Mouse (Mus musculus) NIH3T3 (cell line): ENCODE results near the gene Caskin1.

Experiments used
- DNase-seq: peaks from one replicate; pipeline ENCODE4 v3.0.0-alpha.2; 2012; ENCODE audit warnings: low read depth

Caskin1 gene

GRCm38 (mm10) chr17:24532045-24532444 lies 43.6 kb downstream of the Caskin1 start:
- no peak for DNase-seq

- DNase-seq: no peak
Observed at GRCm38 (mm10) chr17:24533099-24533992, 44.9 kb downstream of the Caskin1 start.

- no peak for DNase-seq
Observed at GRCm38 (mm10) chr17:24534160-24534718, 45.8 kb downstream of the Caskin1 start, which contains the start of gene Rab26. TSS of gene Rab26 (minus strand) at chr17:24534210.

GRCm38 (mm10) chr17:24535300-24535699 lies 46.9 kb downstream of the Caskin1 start:
- DNase-seq: no peak

- peak; percentile 45 for DNase-seq
Observed at GRCm38 (mm10) chr17:24537536-24537935, 49.1 kb downstream of the Caskin1 start.

GRCm38 (mm10) chr17:24538950-24539349 lies 50.5 kb downstream of the Caskin1 start:
- DNase-seq: peak; percentile 80

- DNase-seq: peak; percentile 81
Observed at GRCm38 (mm10) chr17:24540375-24540774, 52.0 kb downstream of the Caskin1 start.

GRCm38 (mm10) chr17:24544613-24545012 lies 56.2 kb downstream of the Caskin1 start:
- DNase-seq: no peak

GRCm38 (mm10) chr17:24545247-24545646 lies 56.8 kb downstream of the Caskin1 start:
- DNase-seq: no peak

- peak; percentile 21 for DNase-seq
Observed at GRCm38 (mm10) chr17:24546234-24546633, 57.8 kb downstream of the Caskin1 start.

- no peak for DNase-seq
Observed at GRCm38 (mm10) chr17:24548435-24548834, 60.0 kb downstream of the Caskin1 start.

GRCm38 (mm10) chr17:24548921-24549617 lies 60.7 kb downstream of the Caskin1 start:
- peak; percentile 75 for DNase-seq

- DNase-seq: peak; percentile 100
Observed at GRCm38 (mm10) chr17:24549618-24550415, 61.4 kb downstream of the Caskin1 start, which contains the start of gene Pkd1. TSS of gene Pkd1 (plus strand) at chr17:24549834.

GRCm38 (mm10) chr17:24550416-24551049 lies 62.1 kb downstream of the Caskin1 start:
- DNase-seq: peak; percentile 92

- DNase-seq: no peak
Observed at GRCm38 (mm10) chr17:24551050-24551444, 62.6 kb downstream of the Caskin1 start.

- no peak for DNase-seq
Observed at GRCm38 (mm10) chr17:24557091-24557490, 68.7 kb downstream of the Caskin1 start.
